Comparison of ENCODE assay signal across 42 mouse cellular contexts in genomic region chr13:26761966-26762803, GRCm38 (mm10). TPM values are rescaled to one million over a fixed set of nuclear protein-coding genes. Genes with fewer than 3 reads are reported as not detected.
DNase-seq lines count a peak whose midpoint lies in the region; ATAC-seq and TF ChIP-seq lines count a peak whose summit lies in the region.
"Had no signal": no experiment of that assay in that cellular context is flagged by ENCODE, and none has a peak within 500 bp of the region (broad histone marks: within the 10 kb centered on the region; RNA-seq: fewer than 3 reads in every experiment).

No protein-coding gene starts in this region.

- H3K4me2 ChIP-seq in forebrain, embryonic 14.5 days (ENCODE audit: low read length) = no peak overlapping the region
- no peak overlapping the region for H3K4me2 ChIP-seq in forebrain, embryonic 15.5 days (replicated peaks)
- no peak overlapping the region for H3K4me2 ChIP-seq in hindbrain, postnatal 0 days (ENCODE audit: low read depth, low read length)
- no peak overlapping the region for H3K4me2 ChIP-seq in liver, embryonic 12.5 days
- H3K4me2 ChIP-seq: embryonic facial prominence, embryonic 15.5 days; heart, embryonic 12.5 days; liver, embryonic 13.5 days; midbrain, embryonic 13.5 days had no signal

- H3K4me1 ChIP-seq in forebrain, embryonic 14.5 days (ENCODE audit: control insufficient read depth, insufficient read depth, low read length) = no peaks in the 10 kb centered on the region
- H3K4me1 ChIP-seq in forebrain, embryonic 15.5 days = no peaks in the 10 kb centered on the region; the same call in 1 of the 2 replicates
- H3K4me1 ChIP-seq in hindbrain, postnatal 0 days (ENCODE audit: insufficient read depth, low read length) = no peaks in the 10 kb centered on the region
- H3K4me1 ChIP-seq in hindbrain, embryonic 10.5 days (replicated peaks) = peaks cover 6% of the 10 kb centered on the region; the same call in 1 of the 2 replicates
- H3K4me1 ChIP-seq in liver, embryonic 12.5 days = no peaks in the 10 kb centered on the region
- H3K4me1 ChIP-seq: embryonic facial prominence, embryonic 10.5 days; embryonic facial prominence, embryonic 15.5 days; heart, embryonic 12.5 days; liver, embryonic 13.5 days had no signal

- ATAC-seq in forebrain, embryonic 14.5 days = peak; percentile 57; the same call in 1 of the 2 replicates
- no peak for ATAC-seq in forebrain, embryonic 15.5 days (replicated peaks)
- 0 out of 2 replicates have a peak, but pooled peaks have one; percentile 35 for ATAC-seq in hindbrain, postnatal 0 days
- no peak for ATAC-seq in liver, embryonic 12.5 days
- ATAC-seq: activated CD4-positive, CD25-positive, alpha-beta regulatory T cell, adult 4 months; lung, postnatal 0 days; midbrain, embryonic 13.5 days had no signal

- WGBS in forebrain, embryonic 14.5 days = 33% methylated on average over 12 of the region's 12 CpGs
- WGBS in forebrain, embryonic 15.5 days = 27% methylated on average over 12 of the region's 12 CpGs
- WGBS in hindbrain, postnatal 0 days = 53% methylated on average over 12 of the region's 12 CpGs
- WGBS in hindbrain, embryonic 10.5 days = 80% methylated on average over 12 of the region's 12 CpGs
- 67% methylated on average over 12 of the region's 12 CpGs for WGBS in liver, embryonic 12.5 days (ENCODE audit: insufficient replicate concordance)

- H3K27me3 ChIP-seq in forebrain, embryonic 14.5 days (replicated peaks; ENCODE audit: control insufficient read depth, insufficient read depth, low read length) = no peaks in the 10 kb centered on the region
- no peaks in the 10 kb centered on the region for H3K27me3 ChIP-seq in forebrain, embryonic 15.5 days
- H3K27me3 ChIP-seq in hindbrain, postnatal 0 days (ENCODE audit: insufficient read depth, low read length) = no peaks in the 10 kb centered on the region
- no peaks in the 10 kb centered on the region for H3K27me3 ChIP-seq in hindbrain, embryonic 10.5 days (ENCODE audit: insufficient read depth, poor library complexity, severe bottlenecking)
- no peaks in the 10 kb centered on the region for H3K27me3 ChIP-seq in liver, embryonic 12.5 days (replicated peaks)
- H3K27me3 ChIP-seq: embryonic facial prominence, embryonic 15.5 days; heart, embryonic 12.5 days; liver, embryonic 13.5 days; midbrain, embryonic 13.5 days had no signal

- H3K9ac ChIP-seq in forebrain, embryonic 14.5 days (ENCODE audit: low read length) = no peak overlapping the region
- H3K9ac ChIP-seq in forebrain, embryonic 15.5 days (replicated peaks) = no peak overlapping the region
- no peak overlapping the region for H3K9ac ChIP-seq in hindbrain, postnatal 0 days (replicated peaks; ENCODE audit: low read length)
- H3K9ac ChIP-seq in liver, embryonic 12.5 days = no peak overlapping the region
- H3K9ac ChIP-seq: embryonic facial prominence, embryonic 15.5 days; heart, embryonic 12.5 days; liver, embryonic 13.5 days; midbrain, embryonic 13.5 days had no signal

- no peak overlapping the region for H3K4me3 ChIP-seq in forebrain, embryonic 14.5 days (ENCODE audit: low read depth, low read length)
- no peak overlapping the region for H3K4me3 ChIP-seq in forebrain, embryonic 15.5 days
- no peak overlapping the region for H3K4me3 ChIP-seq in hindbrain, postnatal 0 days (ENCODE audit: low read length)
- no peak overlapping the region for H3K4me3 ChIP-seq in hindbrain, embryonic 10.5 days
- H3K4me3 ChIP-seq in liver, embryonic 12.5 days = no peak overlapping the region
- H3K4me3 ChIP-seq: embryonic facial prominence, embryonic 10.5 days; embryonic facial prominence, embryonic 15.5 days; heart, adult 2 months; heart, embryonic 12.5 days; layer of hippocampus, adult 2 months; left cerebral cortex, adult 2 months; liver, embryonic 13.5 days; midbrain, embryonic 13.5 days; myocyte had no signal

- no peak for TF ChIP-seq CTCF in hindbrain, postnatal 0 days (IDR thresholded peaks at IDR 0.05; ENCODE audit: low read depth)

- no peaks in the 10 kb centered on the region for H3K9me3 ChIP-seq in forebrain, embryonic 14.5 days (replicated peaks; ENCODE audit: control insufficient read depth, low read length)
- no peaks in the 10 kb centered on the region for H3K9me3 ChIP-seq in forebrain, embryonic 15.5 days
- no peaks in the 10 kb centered on the region for H3K9me3 ChIP-seq in hindbrain, postnatal 0 days (ENCODE audit: low read length)
- no peaks in the 10 kb centered on the region for H3K9me3 ChIP-seq in hindbrain, embryonic 10.5 days
- no peaks in the 10 kb centered on the region for H3K9me3 ChIP-seq in liver, embryonic 12.5 days (replicated peaks)
- H3K9me3 ChIP-seq: embryonic facial prominence, embryonic 10.5 days; embryonic facial prominence, embryonic 15.5 days; heart, embryonic 12.5 days; liver, embryonic 13.5 days had no signal

- H3K27ac ChIP-seq in forebrain, embryonic 14.5 days (ENCODE audit: low read depth, low read length) = no peak overlapping the region
- H3K27ac ChIP-seq in forebrain, embryonic 15.5 days (replicated peaks) = no peak overlapping the region
- no peak overlapping the region for H3K27ac ChIP-seq in hindbrain, postnatal 0 days
- H3K27ac ChIP-seq in hindbrain, embryonic 10.5 days = no peak overlapping the region
- no peak overlapping the region for H3K27ac ChIP-seq in liver, embryonic 12.5 days
- H3K27ac ChIP-seq: embryonic facial prominence, embryonic 10.5 days; embryonic facial prominence, embryonic 15.5 days; heart, adult 2 months; layer of hippocampus, adult 2 months; left cerebral cortex, adult 2 months; liver, embryonic 13.5 days; macrophage; midbrain, embryonic 13.5 days had no signal

- DNase-seq in forebrain, embryonic 14.5 days (ENCODE audit: low spot score) = peak; percentile 39
- peak; percentile 30 for DNase-seq in hindbrain, postnatal 0 days (ENCODE audit: low spot score)
- DNase-seq in hindbrain, embryonic 10.5 days (ENCODE audit: low spot score) = no peak
- DNase-seq in right cerebral cortex, adult 2 months (ENCODE audit: low spot score in 2 of 2) = peak; percentile 10 to 18
- no peak for DNase-seq in right cerebral cortex, postnatal 25 days
- DNase-seq in retina, postnatal 1 day = peak; percentile 50
- DNase-seq: adrenal gland, adult 2 months; adrenal gland, postnatal 36 days; cerebellum, adult 8-10 months; cerebellum, postnatal 25 days; heart, adult 2 months; heart, postnatal 4 days; kidney, adult 18-20 months; kidney, postnatal 36 days; left cerebral cortex, postnatal 4 days; liver, embryonic 13.5 days; lung, adult 18-20 months; thymus, postnatal 4 days had no signal

- H3K36me3 ChIP-seq in forebrain, embryonic 14.5 days (ENCODE audit: control insufficient read depth, insufficient read depth, low read length) = no peaks in the 10 kb centered on the region
- H3K36me3 ChIP-seq in forebrain, embryonic 15.5 days = no peaks in the 10 kb centered on the region
- H3K36me3 ChIP-seq in hindbrain, postnatal 0 days (ENCODE audit: insufficient read depth, low read length) = no peaks in the 10 kb centered on the region
- no peaks in the 10 kb centered on the region for H3K36me3 ChIP-seq in hindbrain, embryonic 10.5 days
- H3K36me3 ChIP-seq in liver, embryonic 12.5 days = no peaks in the 10 kb centered on the region
- H3K36me3 ChIP-seq: embryonic facial prominence, embryonic 10.5 days; embryonic facial prominence, embryonic 15.5 days; heart, embryonic 12.5 days; liver, embryonic 13.5 days; midbrain, embryonic 13.5 days had no signal

RNA-seq across cellular contexts. Expression of gene Hdgfl1, which starts 7.8 kb away (rescaled TPM):
- not detected in 2 replicates for polyA plus RNA-seq in forebrain, embryonic 14.5 days (2014; fragmentation: Nextera tagmentation; extraction: Ambion mirVana)
- polyA plus RNA-seq in forebrain, embryonic 15.5 days (2015; fragmentation: Nextera tagmentation; extraction: Ambion mirVana) = not detected in 2 replicates
- total RNA-seq in hindbrain, postnatal 0 days (2014; rRNA removed) = not detected in 2 replicates
- not detected in 2 replicates for polyA plus RNA-seq in hindbrain, postnatal 0 days (2015; fragmentation: Nextera tagmentation; extraction: Ambion mirVana)
- polyA plus RNA-seq in hindbrain, embryonic 10.5 days (2016; fragmentation: Nextera tagmentation; extraction: Ambion mirVana) = not detected in 2 replicates
- polyA plus RNA-seq in liver, embryonic 12.5 days (2016; fragmentation: Nextera tagmentation; extraction: Ambion mirVana) = not detected in 2 replicates
- total RNA-seq: adrenal gland, adult 2 months; adrenal gland, postnatal 36 days; gastrocnemius, adult 8-10 months; gastrocnemius, postnatal 4 days; heart, adult 2 months; heart, postnatal 4 days; layer of hippocampus, adult 2 months; layer of hippocampus, postnatal 14 days; left cerebral cortex, adult 2 months; left cerebral cortex, postnatal 4 days; megakaryocyte-erythroid progenitor cell, adult 5-6 weeks; neutrophil, adult 5-6 weeks had no signal
- polyA plus RNA-seq: activated CD4-positive, CD25-positive, alpha-beta regulatory T cell, adult 4 months; adrenal gland, adult 2 months; embryonic facial prominence, embryonic 10.5 days; embryonic facial prominence, embryonic 15.5 days; heart, adult 2 months; heart, embryonic 12.5 days; heart, postnatal 0 days; intestine, embryonic 14.5 days; kidney, embryonic 16.5 days; limb, embryonic 14.5 days; liver, embryonic 13.5 days; lung, postnatal 0 days; macrophage; midbrain, embryonic 13.5 days; myocyte; small intestine, adult 2 months; stomach, embryonic 14.5 days; thymus, postnatal 0 days had no signal

Comparison
In these comparisons a context has a peak if more than half of its experiments do, and no peak if none do; other contexts are left out.
1. ATAC-seq: peak in forebrain, embryonic 14.5 days (single experiment) and hindbrain, postnatal 0 days (single experiment); none in forebrain, embryonic 15.5 days (single experiment) and liver, embryonic 12.5 days (single experiment).
2. DNase-seq: peak in forebrain, embryonic 14.5 days (single experiment), hindbrain, postnatal 0 days (single experiment), right cerebral cortex, adult 2 months (2 of 2) and retina, postnatal 1 day (single experiment); none in hindbrain, embryonic 10.5 days (single experiment) and right cerebral cortex, postnatal 25 days (single experiment).